Mouse (Mus musculus) WW6 (cell line): ENCODE results near the gene Fyn.

Source experiments
- DNase-seq: peaks from one replicate; pipeline ENCODE4 v3.0.0-alpha.2; 2013; ENCODE audit warnings: low read depth, low spot score

The Fyn gene

GRCm38 (mm10) chr10:39601068-39601467, 232.4 kb downstream of the Fyn start:
- DNase-seq = no peak

- DNase-seq = no peak
These were observed 237.8 kb downstream of the Fyn start for GRCm38 (mm10) chr10:39606434-39606833.

- DNase-seq = no peak
These were observed 242.6 kb downstream of the Fyn start for GRCm38 (mm10) chr10:39611234-39611633.

- no peak for DNase-seq
These were observed 243.5 kb downstream of the Fyn start for GRCm38 (mm10) chr10:39612131-39612530.

GRCm38 (mm10) chr10:39612633-39612988, 244.0 kb downstream of the Fyn start, which contains the start of gene Traf3ip2:
Gene Traf3ip2, plus strand, starts transcription at chr10:39612934.
- no peak for DNase-seq

GRCm38 (mm10) chr10:39612989-39613831, 244.6 kb downstream of the Fyn start:
- DNase-seq = no peak

- DNase-seq = no peak
These were observed 245.3 kb downstream of the Fyn start for GRCm38 (mm10) chr10:39613973-39614372.

GRCm38 (mm10) chr10:39614676-39615075, 246.0 kb downstream of the Fyn start:
- DNase-seq = no peak
